Mouse (Mus musculus) left cerebral cortex, adult 2 months (tissue): Measurements from ENCODE around the gene Lyrm9. TPM values are rescaled to one million over a fixed set of nuclear protein-coding genes. Genes with fewer than 3 reads are reported as not detected.
A peak's percentile ranks its signal among the peaks of the same experiment; 100 is the strongest.
"Not testable (repeated sequence)": the region's sequence is repeated elsewhere in the genome, so short reads cannot be mapped to it uniquely, and the experiment has no call there.

ENCODE experiments used
- DNase-seq, 2 experiments: peaks; one replicate each; pipeline ENCODE4 v3.0.0; 2021 to 2022; ENCODE audit warnings: low spot score in 2 of 2, mixed read lengths in 1 of 2; ENCODE audit errors: extremely low spot score in 1 of 2
- H3K27ac ChIP-seq: fragments of 200-600 bp; 2 replicates; pipeline ENCODE4 v1.8.1; 2022
- H3K4me3 ChIP-seq: fragments of 200-600 bp; 2 replicates; pipeline ENCODE4 v1.8.1; 2022
- CTCF ChIP-seq: fragments of 200-600 bp; IDR thresholded peaks from 2 replicates; pipeline ENCODE4 v1.8.1; 2022; ENCODE audit warnings: antibody characterized with exemption, mild to moderate bottlenecking, moderate library complexity
- intact Hi-C: fragments of 180-260 bp; cut with DNase I; formaldehyde crosslinking; loops from one replicate; pipeline ENCODE4 v1.15.1; 2025
- total RNA-seq, 2 experiments: library from RNA; stranded (reverse); gene quantifications; 2 replicates each; pipeline ENCODE4 v1.2.3; 2021

Lyrm9 gene
- total RNA-seq, 2 experiments from 2014 or later, result 22.6 to 26.1 TPM

DNA sequence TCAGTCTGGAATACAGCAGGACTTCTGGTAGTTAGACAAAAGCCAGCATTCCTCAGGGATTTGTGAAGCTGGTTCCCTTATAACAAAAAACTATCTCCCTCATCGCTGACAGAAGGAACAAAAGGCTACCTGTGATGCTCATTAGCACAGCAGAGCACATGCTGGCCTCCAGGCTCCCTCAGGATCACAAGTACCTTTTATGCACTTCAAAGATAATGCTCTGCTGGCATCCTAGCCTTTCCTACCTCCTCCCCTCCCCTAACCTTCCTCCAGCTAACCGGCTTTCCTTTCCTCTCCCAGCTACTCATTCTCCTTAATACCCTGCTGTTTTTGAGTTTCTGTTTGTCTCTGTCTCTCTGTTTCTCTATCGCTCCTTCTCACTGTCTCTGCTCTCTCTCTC is 31.2 kb downstream of the Lyrm9 start:
- intact Hi-C loops, result loop anchor here (10.0 kb wide), 1 partner anchor 357 kb away; no protein-coding TSS in a partner anchor
- no peak overlapping the region for H3K27ac ChIP-seq
- TF ChIP-seq CTCF, result no peak
- DNase-seq, result no peak
- no peak overlapping the region for H3K4me3 ChIP-seq

DNA sequence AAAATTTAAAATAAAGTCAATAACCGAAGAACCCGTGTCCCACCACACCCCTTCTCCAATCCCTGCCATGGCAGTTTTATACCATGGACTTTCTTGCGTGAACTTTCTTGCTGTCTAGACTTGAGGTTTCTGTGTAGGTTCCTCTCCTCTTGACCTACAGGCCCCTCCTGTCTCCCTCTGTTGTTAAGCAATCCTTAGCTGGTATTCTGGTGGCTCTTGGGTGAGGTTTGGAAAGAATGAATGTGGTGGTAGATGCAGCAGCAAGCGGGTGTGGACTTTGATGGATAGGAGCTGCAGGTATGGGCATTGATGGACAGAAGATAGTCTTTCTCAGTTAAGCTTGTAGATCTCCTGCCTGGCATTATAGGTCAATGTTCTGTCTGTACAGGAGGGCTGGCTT is 37.5 kb downstream of the Lyrm9 start:
- intact Hi-C loops, result no loop called here
- TF ChIP-seq CTCF, result no peak

DNA sequence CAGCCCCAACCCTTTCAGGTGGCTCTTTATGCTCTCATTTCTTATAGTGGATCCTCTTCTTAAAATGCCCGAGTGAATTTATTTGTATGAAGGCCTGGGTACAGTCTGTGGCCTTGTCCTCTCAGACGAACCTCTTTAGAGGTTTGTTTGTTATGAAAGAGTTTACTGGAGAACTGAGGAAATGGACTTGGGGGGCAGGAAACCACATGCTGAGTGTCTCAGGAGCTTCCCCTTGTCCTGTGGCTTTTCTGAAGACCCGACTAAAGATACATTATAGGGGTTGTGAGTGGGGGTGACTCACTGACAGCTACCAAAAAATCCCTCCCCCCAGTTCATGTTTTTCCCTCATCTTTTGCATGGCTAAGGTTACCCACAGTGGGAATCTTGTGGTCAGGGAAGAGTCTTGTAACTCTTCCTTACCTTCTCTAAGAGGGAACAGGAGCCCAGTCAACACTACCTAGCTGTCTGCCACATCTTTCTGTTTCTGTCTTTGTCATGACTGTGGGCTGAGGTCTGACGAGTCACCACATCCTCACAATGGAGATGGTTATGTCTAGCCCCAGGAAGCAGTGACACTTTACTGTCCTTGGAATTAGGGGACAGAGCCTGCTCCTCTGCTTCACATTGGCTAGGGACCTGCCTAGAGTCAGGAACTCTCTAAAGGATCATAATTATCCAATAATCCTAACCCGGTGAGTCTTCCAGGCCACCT is 38.3 kb downstream of the Lyrm9 start:
- Histone ChIP-seq H3K27ac (no peak overlapping the region), H3K4me3 (no peak overlapping the region)
- intact Hi-C loops, result no loop called here
- TF ChIP-seq CTCF, result no peak
- DNase-seq, result no peak

More for the DNA sequence above, 37.5 kb downstream of the Lyrm9 start:
- Histone ChIP-seq H3K27ac (no peak overlapping the region), H3K4me3 (no peak overlapping the region)
- DNase-seq, result no peak

DNA sequence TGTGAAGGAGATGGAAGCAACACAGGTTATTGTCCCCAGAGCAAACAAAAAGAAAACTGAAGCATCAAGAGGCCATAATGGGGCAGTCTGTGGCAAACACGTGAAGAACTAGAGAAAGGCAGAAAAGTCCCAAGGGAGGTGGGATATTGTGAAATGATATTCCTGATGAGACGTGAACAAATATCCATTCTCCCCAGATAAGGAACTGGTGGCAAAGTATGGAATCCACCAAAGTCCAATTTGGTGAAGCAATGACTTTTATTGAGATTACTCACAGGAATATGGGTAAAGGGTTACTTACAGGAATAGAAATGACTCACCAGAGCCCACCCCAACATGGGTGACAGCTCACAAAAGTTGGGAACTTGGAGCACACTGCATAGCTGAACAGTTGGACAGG is 38.9 kb downstream of the Lyrm9 start:
- intact Hi-C loops, result no loop called here
- H3K27ac ChIP-seq, result no peak overlapping the region
- no peak for DNase-seq
- no peak for TF ChIP-seq CTCF
- no peak overlapping the region for H3K4me3 ChIP-seq

DNA sequence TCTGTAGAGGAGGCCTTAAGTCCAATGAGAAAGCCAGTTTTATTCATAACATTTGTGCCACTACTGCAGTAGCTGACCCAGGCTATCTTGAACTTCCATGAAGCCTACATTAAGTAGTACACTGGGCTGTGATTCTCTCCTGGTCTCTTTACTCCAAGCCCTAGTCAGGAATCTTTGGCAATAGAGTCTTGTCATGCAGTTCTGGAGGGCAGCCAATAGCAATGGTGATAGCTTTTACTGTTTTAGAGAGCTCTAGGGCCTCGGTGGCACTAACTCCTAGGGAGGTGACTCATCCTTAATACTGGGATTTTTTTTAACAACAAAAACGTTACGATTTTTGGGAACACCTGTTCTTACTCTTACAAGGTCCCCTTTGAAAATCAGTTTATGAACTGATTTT is 40.1 kb downstream of the Lyrm9 start:
- intact Hi-C loops, result no loop called here
- no peak for TF ChIP-seq CTCF
- no peak overlapping the region for H3K4me3 ChIP-seq
- no peak for DNase-seq
- no peak overlapping the region for H3K27ac ChIP-seq

DNA sequence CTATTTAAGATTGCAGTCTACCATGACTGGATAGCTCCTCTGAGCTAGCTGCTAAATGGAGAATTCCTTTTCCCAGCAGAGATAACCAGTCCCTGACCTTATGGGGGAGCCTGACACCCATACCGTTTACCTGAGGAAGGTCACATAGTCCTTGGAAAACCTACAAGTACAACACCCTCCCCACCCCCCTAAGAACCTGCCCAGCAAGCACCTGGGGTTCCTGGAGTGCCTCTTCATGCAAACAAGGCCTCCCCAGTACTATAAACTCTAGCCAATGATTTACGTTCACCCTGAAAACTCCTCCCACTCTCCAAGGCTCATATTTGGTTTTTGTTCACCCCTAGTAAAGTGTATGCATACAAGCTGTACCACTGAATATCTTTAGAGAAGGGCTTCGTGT is 41.3 kb downstream of the Lyrm9 start:
- DNase-seq, result no peak
- intact Hi-C loops, result no loop called here
- H3K27ac ChIP-seq, result no peak overlapping the region

DNA sequence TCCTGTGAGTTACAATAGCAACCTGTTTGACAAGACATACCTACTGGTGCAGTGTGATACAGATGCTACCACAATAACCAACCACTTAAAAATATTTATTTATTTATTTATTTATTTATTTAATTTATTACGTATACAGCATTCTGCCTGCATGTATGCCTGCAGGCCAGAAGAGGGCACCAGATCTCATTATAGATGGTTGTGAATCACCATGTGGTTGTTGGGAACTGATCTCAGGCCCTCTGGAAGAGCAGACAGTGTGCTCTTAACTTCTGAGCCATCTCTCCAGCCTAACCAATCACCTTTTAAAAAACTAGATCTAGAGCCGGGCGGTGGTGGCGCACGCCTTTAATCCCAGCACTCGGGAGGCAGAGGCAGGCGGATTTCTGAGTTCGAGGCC is 42.8 kb downstream of the Lyrm9 start:
- H3K4me3 ChIP-seq, DNase-seq, intact Hi-C loops, H3K27ac ChIP-seq: not testable (repeated sequence)
- peak; percentile 7 for TF ChIP-seq CTCF

More for the DNA sequence above, 41.3 kb downstream of the Lyrm9 start:
- no peak for TF ChIP-seq CTCF
- no peak overlapping the region for H3K4me3 ChIP-seq

DNA sequence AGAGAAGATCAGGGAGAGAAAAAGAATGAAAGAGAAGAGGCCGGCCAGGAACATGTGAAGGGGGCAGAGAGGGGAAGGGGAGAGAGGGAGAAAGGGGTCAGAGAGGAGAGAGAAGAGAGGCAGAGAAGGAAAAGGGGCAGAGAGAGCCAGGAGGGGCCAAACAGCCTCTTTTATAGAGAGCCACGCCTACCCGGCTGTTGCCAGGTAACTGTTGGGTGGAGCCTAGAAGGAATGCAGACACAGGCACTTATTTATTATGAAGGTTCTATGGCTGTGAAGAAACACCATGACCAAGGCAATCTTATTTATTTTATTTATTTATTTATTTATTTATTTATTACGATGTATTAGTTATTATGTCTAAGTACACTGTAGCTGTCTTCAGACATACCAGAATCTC is 44.5 kb downstream of the Lyrm9 start:
- DNase-seq, result no peak
- Histone ChIP-seq H3K27ac (no peak overlapping the region), H3K4me3 (no peak overlapping the region)
- no peak for TF ChIP-seq CTCF
- intact Hi-C loops, result loop anchor here (10.0 kb wide), 1 partner anchor 394 kb away; no protein-coding TSS in a partner anchor

DNA sequence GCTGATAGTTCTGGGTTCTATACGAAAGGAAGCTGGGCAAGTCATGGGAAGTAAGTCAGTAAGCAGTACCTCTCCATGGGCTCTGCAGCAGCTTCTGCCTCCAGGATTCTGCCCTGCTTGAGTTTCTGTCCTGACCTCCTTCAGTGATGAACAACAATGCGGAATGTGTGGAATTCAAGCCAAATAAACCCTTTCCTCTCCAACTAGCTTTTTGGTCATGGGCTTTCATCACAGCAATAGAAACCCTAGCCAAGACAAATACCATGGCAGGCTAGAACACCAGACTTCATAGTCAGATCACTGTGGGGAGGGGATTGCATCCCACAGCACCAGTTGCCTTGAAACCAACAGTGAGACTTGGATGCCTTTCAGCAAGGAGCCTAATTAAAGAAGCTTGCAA is 46.4 kb downstream of the Lyrm9 start:
- intact Hi-C loops, result loop anchor here (10.0 kb wide), 1 partner anchor 392 kb away; no protein-coding TSS in a partner anchor
- no peak for DNase-seq

DNA sequence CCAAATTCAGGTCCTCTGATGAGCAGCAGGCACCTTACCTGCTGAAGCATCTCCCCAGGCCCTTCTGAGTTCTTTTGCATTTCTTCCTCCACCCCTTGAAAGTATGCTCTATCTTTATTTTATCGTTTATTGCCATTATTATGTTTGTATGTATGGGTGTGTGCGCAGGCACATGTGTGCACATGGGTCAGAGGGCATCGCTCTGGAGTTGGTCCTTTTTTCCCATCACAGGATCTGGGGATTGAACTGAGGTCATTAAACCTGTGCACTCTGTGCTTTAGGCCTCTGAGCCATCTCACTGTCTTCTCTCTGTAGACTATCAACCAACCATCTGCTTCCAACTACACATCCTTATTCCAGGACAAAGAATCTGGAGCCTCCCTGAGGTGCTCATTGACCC is 53.3 kb downstream of the Lyrm9 start:
- Histone ChIP-seq H3K27ac (no peak overlapping the region), H3K4me3 (no peak overlapping the region)
- intact Hi-C loops, result loop anchor here (10.0 kb wide), 1 partner anchor 385 kb away; no protein-coding TSS in a partner anchor
- DNase-seq, result no peak
- TF ChIP-seq CTCF, result no peak

More for the DNA sequence above, 46.4 kb downstream of the Lyrm9 start:
- H3K4me3 ChIP-seq, result no peak overlapping the region
- no peak for TF ChIP-seq CTCF
- H3K27ac ChIP-seq, result no peak overlapping the region

DNA sequence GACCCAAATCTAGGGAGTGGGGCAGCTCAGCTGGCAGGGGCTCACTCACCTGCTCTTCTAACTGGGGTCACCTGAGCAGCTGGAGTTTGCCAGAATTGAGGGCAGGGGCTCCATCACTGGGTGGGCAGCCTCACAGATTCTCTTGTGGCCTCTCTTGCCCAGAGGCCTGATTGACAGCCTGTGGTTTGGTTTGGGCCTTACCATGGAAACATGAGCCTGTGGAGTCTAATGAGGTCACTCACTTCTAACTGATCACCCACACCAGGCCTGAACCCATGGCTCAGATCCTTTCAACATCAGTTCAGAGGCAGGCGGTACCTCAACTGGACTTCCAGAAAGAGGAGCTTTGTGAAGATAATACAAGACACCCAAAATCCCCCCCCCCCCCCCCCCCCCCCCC is 60.3 kb downstream of the Lyrm9 start:
- intact Hi-C loops, result no loop called here
- no peak for TF ChIP-seq CTCF
- peak in 1 of 2 experiments; percentile 11 for DNase-seq
- Histone ChIP-seq H3K4me3 (no peak overlapping the region), H3K27ac (no peak overlapping the region)

DNA sequence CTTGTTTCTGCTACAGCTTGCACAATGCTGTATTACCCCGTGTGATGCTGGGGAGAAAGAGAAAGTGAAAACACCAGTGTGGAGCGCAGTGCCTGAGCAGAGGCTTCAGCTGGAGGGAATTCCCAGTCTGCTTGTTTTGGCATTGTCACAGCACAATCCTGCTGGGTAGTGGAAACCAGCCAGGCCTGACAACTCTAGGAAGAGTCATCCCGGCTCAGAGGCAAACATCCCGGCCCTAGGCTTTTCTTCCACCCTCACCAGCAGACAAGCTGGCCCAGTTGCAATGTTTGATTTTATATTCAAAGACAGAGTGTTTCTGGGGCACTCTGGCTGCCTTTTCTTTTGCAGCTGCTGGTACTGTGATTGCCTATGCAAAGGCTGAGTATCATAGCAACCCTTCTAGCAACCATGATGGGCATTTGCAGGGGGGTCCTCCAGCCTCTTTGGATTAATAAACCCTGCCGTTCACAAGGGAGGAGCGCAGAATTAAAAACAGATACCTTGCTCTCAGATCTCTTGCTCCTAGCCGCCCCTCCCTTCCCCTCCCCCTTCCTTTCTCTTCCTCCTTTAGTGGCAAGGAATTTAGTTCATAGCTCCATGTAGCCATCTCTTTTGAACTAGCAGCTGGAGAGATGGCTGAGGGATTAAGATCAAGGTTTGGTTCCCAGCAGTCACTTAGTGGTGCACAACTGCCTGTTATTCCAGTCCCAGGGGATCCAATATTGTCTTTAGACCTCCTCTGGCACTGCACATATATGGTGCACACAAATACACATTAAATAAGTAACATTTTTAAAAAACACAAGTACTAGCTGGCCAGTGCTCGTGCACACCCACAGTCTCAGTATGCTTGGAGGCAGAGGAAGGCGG is 61.0 kb downstream of the Lyrm9 start:
- Histone ChIP-seq H3K27ac (no peak overlapping the region), H3K4me3 (no peak overlapping the region)
- no peak for TF ChIP-seq CTCF
- DNase-seq, result peak; percentile 79
- intact Hi-C loops, result no loop called here
